Mouse (Mus musculus): ENCODE measurements around the gene Olfr195. TPM values are rescaled to one million over a fixed set of nuclear protein-coding genes. Genes with fewer than 3 reads are reported as not detected.
"Not testable (repeated sequence)": the region's sequence is repeated elsewhere in the genome, so short reads cannot be mapped to it uniquely, and the experiment has no call there.

Gene Olfr195
- polyA plus RNA-seq (2016; fragmentation: Nextera tagmentation; extraction: Ambion mirVana), result not detected in 2 replicates

DNA sequence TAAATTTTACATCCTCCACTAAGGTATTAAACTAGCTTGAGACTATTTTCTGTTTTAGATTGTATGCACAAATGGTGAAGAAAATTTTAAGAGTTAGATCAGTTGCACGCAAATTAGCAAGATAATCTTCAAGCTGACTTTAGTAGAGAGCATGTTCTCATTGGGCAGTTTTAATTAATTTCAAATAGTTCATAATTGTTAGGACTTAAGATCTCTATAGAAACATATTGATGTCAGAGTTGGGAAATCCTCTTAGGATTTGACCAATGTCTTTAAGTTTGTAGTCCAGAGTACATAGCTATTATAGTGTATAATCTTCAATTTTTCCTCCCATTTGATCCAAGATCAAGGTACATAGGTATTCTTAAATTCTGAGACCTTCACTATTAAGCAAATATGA, at the start of gene Olfr195:
Gene Olfr195, plus strand, starts transcription at position 301 of the 400 bp plus-strand sequence.
- no peaks in the 10 kb centered on the region for H3K9me3 ChIP-seq

GRCm38 (mm10) chr16:59105312-59105711, 41.5 kb upstream of the Olfr195 start:
- no peaks in the 10 kb centered on the region for H3K9me3 ChIP-seq
- H3K36me3 ChIP-seq, result no peaks in the 10 kb centered on the region
- no peaks in the 10 kb centered on the region for H3K27me3 ChIP-seq (ENCODE audit: insufficient read depth, poor library complexity, severe bottlenecking)
- no peak overlapping the region for H3K27ac ChIP-seq
- DNase-seq (ENCODE audit: low spot score), result no peak
- 92% methylated on average over 2 of the region's 2 CpGs for WGBS
- H3K4me1 ChIP-seq (replicated peaks), result no peaks in the 10 kb centered on the region
- H3K4me3 ChIP-seq, result no peak overlapping the region

More for the DNA sequence above, at the start of gene Olfr195:
- no peak for DNase-seq (ENCODE audit: low spot score)
- no peaks in the 10 kb centered on the region for H3K36me3 ChIP-seq
- WGBS, result 87% methylated on average over 1 of the region's 1 CpGs
- H3K27ac ChIP-seq, result no peak within 1 kb of the TSS
- no peaks in the 10 kb centered on the region for H3K27me3 ChIP-seq (ENCODE audit: insufficient read depth, poor library complexity, severe bottlenecking)
- H3K4me1 ChIP-seq (replicated peaks), result no peaks in the 10 kb centered on the region
- H3K4me3 ChIP-seq, result no peak within 1 kb of the TSS

GRCm38 (mm10) chr16:59108522-59108921, 38.3 kb upstream of the Olfr195 start:
- H3K9me3 ChIP-seq; H3K4me1 ChIP-seq (replicated peaks); DNase-seq (ENCODE audit: low spot score); H3K4me3 ChIP-seq; H3K27me3 ChIP-seq (ENCODE audit: insufficient read depth, poor library complexity, severe bottlenecking); H3K27ac ChIP-seq; H3K36me3 ChIP-seq: not testable (repeated sequence)
- WGBS, result 75% methylated on average over 5 of the region's 5 CpGs

DNA sequence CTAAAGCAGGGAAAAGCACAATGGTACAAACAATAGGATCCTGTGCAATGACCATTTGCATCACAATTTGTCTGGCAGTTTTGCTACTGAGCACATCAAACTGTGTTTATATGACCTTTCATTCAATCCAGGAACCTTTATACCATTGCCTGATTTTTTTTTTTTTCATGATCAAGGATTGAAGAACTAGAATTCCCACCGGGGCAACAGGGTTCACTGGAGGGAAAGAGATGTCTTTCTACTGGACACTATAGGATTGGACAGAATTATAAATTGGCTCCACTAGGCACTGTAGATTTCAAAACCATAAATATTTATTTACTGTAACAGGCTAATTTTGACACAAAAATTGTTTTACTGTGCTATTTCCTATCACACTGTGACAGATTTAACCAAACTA, 35.1 kb upstream of the Olfr195 start, which contains the start of gene Olfr193:
Gene Olfr193, minus strand, starts transcription at position 101 of the 400 bp plus-strand sequence.
- no peaks in the 10 kb centered on the region for H3K4me1 ChIP-seq (replicated peaks)
- 78% methylated on average over 1 of the region's 1 CpGs for WGBS
- H3K27ac ChIP-seq, result no peak within 1 kb of the TSS
- H3K27me3 ChIP-seq (ENCODE audit: insufficient read depth, poor library complexity, severe bottlenecking), result no peaks in the 10 kb centered on the region
- DNase-seq (ENCODE audit: low spot score), result no peak
- H3K4me3 ChIP-seq, result no peak within 1 kb of the TSS
- H3K36me3 ChIP-seq, result no peaks in the 10 kb centered on the region
- H3K9me3 ChIP-seq, result no peaks in the 10 kb centered on the region

DNA sequence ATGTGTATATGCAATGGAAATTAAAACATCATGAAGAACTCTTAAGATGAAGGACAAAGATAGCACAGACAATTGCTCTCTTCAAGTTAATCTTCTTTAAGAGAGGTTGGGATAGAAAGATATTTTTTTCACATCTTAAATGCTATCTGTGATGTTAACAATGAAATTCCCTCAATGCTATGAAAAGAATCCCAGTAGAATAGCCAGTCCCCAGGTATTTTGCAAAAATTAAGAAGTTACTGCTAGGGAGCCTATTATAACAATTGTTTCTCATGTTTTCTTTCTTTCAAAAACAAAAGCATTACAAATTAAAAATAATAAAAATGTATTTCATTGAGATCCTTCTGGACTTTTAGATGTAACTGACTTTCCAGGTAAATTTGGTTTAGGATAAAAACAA, 25.9 kb upstream of the Olfr195 start, which contains the start of gene Olfr194:
Gene Olfr194, minus strand, starts transcription at position 101 of the 400 bp plus-strand sequence.
- Histone ChIP-seq H3K36me3 (no peaks in the 10 kb centered on the region), H3K4me1 (replicated peaks) (no peaks in the 10 kb centered on the region), H3K27me3 (ENCODE audit: insufficient read depth, poor library complexity, severe bottlenecking) (no peaks in the 10 kb centered on the region), H3K4me3 (no peak within 1 kb of the TSS), H3K9me3 (no peaks in the 10 kb centered on the region), H3K27ac (no peak within 1 kb of the TSS)
- DNase-seq (ENCODE audit: low spot score), result no peak

GRCm38 (mm10) chr16:59130740-59131139, 16.1 kb upstream of the Olfr195 start:
- Histone ChIP-seq H3K9me3 (0 out of 2 replicates have a peak, but pooled peaks cover 4% of the 10 kb centered on the region), H3K36me3 (no peaks in the 10 kb centered on the region), H3K4me1 (replicated peaks) (no peaks in the 10 kb centered on the region), H3K27me3 (ENCODE audit: insufficient read depth, poor library complexity, severe bottlenecking) (no peaks in the 10 kb centered on the region), H3K4me3 (no peak overlapping the region), H3K27ac (no peak overlapping the region)
- 84% methylated on average over 1 of the region's 1 CpGs for WGBS
- no peak for DNase-seq (ENCODE audit: low spot score)

DNA sequence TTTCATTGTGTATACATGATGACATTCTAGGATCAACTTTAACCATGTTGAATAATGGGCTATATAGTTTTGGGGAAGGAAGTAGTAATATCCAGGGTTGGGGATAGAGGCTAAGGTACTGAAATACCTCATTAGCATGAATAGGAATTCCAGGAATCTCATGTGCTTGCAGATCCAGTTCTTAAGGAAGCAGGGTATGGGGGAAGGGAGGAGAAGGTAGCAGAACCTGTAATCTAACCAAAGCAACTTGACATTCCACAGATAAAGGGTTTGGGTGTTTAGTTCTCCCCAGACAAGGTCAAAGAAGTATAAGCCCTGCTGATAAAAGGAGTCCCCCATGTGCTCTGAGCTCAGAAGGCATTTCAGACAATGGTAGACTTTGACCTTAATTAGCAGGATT, 5.7 kb upstream of the Olfr195 start:
- no peaks in the 10 kb centered on the region for H3K9me3 ChIP-seq
- no peaks in the 10 kb centered on the region for H3K36me3 ChIP-seq
- H3K27me3 ChIP-seq (ENCODE audit: insufficient read depth, poor library complexity, severe bottlenecking), result no peaks in the 10 kb centered on the region
- no peak overlapping the region for H3K4me3 ChIP-seq
- no peak for DNase-seq (ENCODE audit: low spot score)
- no peaks in the 10 kb centered on the region for H3K4me1 ChIP-seq (replicated peaks)
- H3K27ac ChIP-seq, result no peak overlapping the region

- no peaks in the 10 kb centered on the region for H3K27me3 ChIP-seq (ENCODE audit: insufficient read depth, poor library complexity, severe bottlenecking)
- no peaks in the 10 kb centered on the region for H3K9me3 ChIP-seq
- H3K4me3 ChIP-seq, result no peak overlapping the region
- DNase-seq (ENCODE audit: low spot score), result no peak
- WGBS, result 83% methylated on average over 2 of the region's 2 CpGs
- no peaks in the 10 kb centered on the region for H3K36me3 ChIP-seq
- no peak overlapping the region for H3K27ac ChIP-seq
- H3K4me1 ChIP-seq (replicated peaks), result no peaks in the 10 kb centered on the region
Measured at GRCm38 (mm10) chr16:59151996-59152395, 5.2 kb downstream of the Olfr195 start.

GRCm38 (mm10) chr16:59170354-59170753, 23.5 kb downstream of the Olfr195 start, which contains the start of gene Olfr196:
Gene Olfr196 (minus strand): TSS chr16:59170454.
- Histone ChIP-seq H3K4me1 (replicated peaks) (no peaks in the 10 kb centered on the region), H3K27me3 (ENCODE audit: insufficient read depth, poor library complexity, severe bottlenecking) (no peaks in the 10 kb centered on the region), H3K36me3 (no peaks in the 10 kb centered on the region), H3K9me3 (no peaks in the 10 kb centered on the region), H3K4me3 (no peak within 1 kb of the TSS), H3K27ac (no peak within 1 kb of the TSS)
- WGBS, result 79% methylated on average over 3 of the region's 3 CpGs
- no peak for DNase-seq (ENCODE audit: low spot score)

Other genes starting within 250 kb of the Olfr195 start
- gene Olfr181, start 218.3 kb upstream of the Olfr195 start, polyA plus RNA-seq (2016; fragmentation: Nextera tagmentation; extraction: Ambion mirVana), result not detected in 2 replicates
- gene Olfr180, start 217.7 kb upstream of the Olfr195 start, polyA plus RNA-seq (2016; fragmentation: Nextera tagmentation; extraction: Ambion mirVana), result not detected in 2 replicates
- not detected in 2 replicates for gene Olfr183, start 151.7 kb upstream of the Olfr195 start, polyA plus RNA-seq (2016; fragmentation: Nextera tagmentation; extraction: Ambion mirVana)
- not detected in 2 replicates for gene Olfr186, start 116.8 kb upstream of the Olfr195 start, polyA plus RNA-seq (2016; fragmentation: Nextera tagmentation; extraction: Ambion mirVana)
- not detected in 2 replicates for gene Olfr187, start 107.3 kb upstream of the Olfr195 start, polyA plus RNA-seq (2016; fragmentation: Nextera tagmentation; extraction: Ambion mirVana)
- gene Olfr190, start 69.0 kb upstream of the Olfr195 start, polyA plus RNA-seq (2016; fragmentation: Nextera tagmentation; extraction: Ambion mirVana), result not detected in 2 replicates
- gene Olfr191, start 57.2 kb upstream of the Olfr195 start, polyA plus RNA-seq (2016; fragmentation: Nextera tagmentation; extraction: Ambion mirVana), result not detected in 2 replicates
- gene Olfr193, start 35.2 kb upstream of the Olfr195 start, polyA plus RNA-seq (2016; fragmentation: Nextera tagmentation; extraction: Ambion mirVana), result not detected in 2 replicates
- gene Olfr194, start 26.0 kb upstream of the Olfr195 start, polyA plus RNA-seq (2016; fragmentation: Nextera tagmentation; extraction: Ambion mirVana), result not detected in 2 replicates
- gene Olfr196, start 23.4 kb downstream of the Olfr195 start, polyA plus RNA-seq (2016; fragmentation: Nextera tagmentation; extraction: Ambion mirVana), result not detected in 2 replicates
- gene Olfr198, start 56.5 kb downstream of the Olfr195 start, polyA plus RNA-seq (2016; fragmentation: Nextera tagmentation; extraction: Ambion mirVana), result not detected in 2 replicates
- not detected in 2 replicates for gene Olfr199, start 72.7 kb downstream of the Olfr195 start, polyA plus RNA-seq (2016; fragmentation: Nextera tagmentation; extraction: Ambion mirVana)
- not detected in 2 replicates for gene Olfr201, start 125.6 kb downstream of the Olfr195 start, polyA plus RNA-seq (2016; fragmentation: Nextera tagmentation; extraction: Ambion mirVana)
- not detected in 2 replicates for gene Olfr202, start 139.7 kb downstream of the Olfr195 start, polyA plus RNA-seq (2016; fragmentation: Nextera tagmentation; extraction: Ambion mirVana)
- gene Olfr203, start 151.8 kb downstream of the Olfr195 start, polyA plus RNA-seq (2016; fragmentation: Nextera tagmentation; extraction: Ambion mirVana), result not detected in 2 replicates
- not detected in 2 replicates for gene Olfr204, start 171.2 kb downstream of the Olfr195 start, polyA plus RNA-seq (2016; fragmentation: Nextera tagmentation; extraction: Ambion mirVana)
- gene Olfr205, start 184.1 kb downstream of the Olfr195 start, polyA plus RNA-seq (2016; fragmentation: Nextera tagmentation; extraction: Ambion mirVana), result not detected in 2 replicates
- gene Olfr206, start 202.2 kb downstream of the Olfr195 start, polyA plus RNA-seq (2016; fragmentation: Nextera tagmentation; extraction: Ambion mirVana), result not detected in 2 replicates
- not detected in 2 replicates for gene Olfr209, start 216.9 kb downstream of the Olfr195 start, polyA plus RNA-seq (2016; fragmentation: Nextera tagmentation; extraction: Ambion mirVana)

Data from hindbrain, embryonic 10.5 days (tissue).